Mouse (Mus musculus) frontal cortex, postnatal 10 days (tissue): ENCODE results near the gene Gm29427.

Experiments
- DNase-seq, 2 experiments: peaks; one replicate each; pipeline ENCODE4 v3.0.0; 2022; ENCODE audit warnings: low spot score in 2 of 2, mixed read lengths in 1 of 2

The Gm29427 gene

DNA sequence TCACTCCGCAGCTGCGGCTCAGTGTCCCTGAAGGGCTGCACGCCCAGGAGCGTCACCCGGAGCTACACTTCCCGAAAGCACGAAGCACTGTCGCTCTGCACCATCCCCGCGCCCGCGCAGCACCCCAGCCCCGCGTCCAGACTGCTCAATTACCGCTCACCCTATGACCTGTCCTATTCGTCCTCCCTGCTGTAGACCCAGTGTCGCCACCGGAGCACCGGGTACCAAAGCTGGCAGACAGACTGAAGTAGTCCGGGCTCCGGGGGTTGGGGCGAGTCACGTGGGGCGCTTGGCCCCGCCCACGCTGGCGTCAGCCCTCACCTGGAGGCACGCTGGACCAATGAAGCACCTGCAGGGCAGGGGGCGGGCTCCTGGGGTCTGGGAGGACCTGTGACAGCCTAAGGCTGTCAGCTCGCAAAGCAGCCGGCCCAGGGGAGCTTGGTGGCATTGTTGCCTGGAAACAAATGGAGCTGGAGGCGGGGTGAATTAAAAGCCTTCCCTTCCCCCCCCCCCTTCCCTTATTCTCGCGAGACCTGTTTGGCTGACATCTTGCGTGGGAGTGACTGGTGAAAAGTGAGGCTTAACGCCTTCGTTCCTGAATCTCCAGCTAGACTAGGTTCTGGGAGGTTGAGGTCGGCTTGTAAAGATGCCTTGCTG is at the start of gene Gm29427:
Gene Gm29427 (minus strand): TSS at position 239 of the 657 bp plus-strand sequence.
- DNase-seq: peak; percentile 94 to 95

DNA sequence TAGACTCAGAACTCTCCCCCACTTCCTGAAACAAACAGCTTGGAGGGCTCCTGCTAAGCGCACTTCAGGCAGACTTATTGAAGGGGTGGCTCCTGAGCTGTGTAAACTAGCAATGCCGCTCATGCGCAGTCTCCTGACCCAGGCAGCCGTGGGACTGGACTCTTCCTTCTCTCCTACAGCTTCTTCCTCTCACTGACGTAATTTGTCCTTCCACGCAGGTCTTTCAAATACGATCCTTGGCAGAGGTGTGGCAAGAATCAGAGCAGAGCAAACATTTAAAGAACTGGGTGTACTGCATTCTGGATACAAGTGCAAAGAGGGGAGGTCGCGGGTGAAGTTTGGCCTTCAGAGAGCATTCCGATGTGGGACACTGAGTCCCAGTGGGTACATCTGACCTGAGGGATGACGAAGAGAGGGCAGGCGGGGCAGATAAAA is 48.4 kb upstream of the Gm29427 start:
- DNase-seq: no peak

DNA sequence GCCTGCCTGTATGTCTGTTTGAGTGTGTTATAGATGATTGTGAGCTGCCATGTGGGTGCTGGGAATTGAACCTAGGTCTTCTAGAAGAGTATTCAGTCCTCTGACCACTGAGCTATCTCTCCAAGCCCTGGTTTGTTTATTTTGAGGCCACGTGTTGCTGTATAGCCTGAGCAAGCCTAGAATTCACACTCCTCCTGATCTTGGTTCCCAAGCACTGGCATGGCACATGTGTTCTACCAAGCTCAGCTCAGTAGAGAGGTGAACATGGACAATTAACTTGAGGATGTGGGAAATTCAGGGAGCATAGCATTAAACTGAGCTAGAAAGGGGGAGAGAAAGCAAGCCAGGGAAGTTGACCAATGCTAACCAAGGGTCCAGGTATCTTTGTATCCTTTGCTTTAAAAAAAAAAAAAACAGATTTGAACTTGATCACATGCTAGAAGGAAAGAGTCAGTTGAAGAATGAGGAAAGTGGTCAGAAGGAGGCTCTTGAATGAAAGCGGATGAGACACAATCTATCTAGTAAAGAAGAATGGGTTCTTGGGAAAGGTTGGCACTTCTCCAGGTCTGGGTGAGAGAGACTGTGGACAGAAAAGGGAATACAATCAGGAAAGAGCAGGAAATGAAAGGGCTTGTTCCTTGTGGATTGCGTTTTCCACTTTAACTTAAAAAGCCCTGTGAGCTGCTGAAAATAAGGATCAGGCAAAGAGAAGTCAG is 46.6 kb upstream of the Gm29427 start:
- DNase-seq: no peak

DNA sequence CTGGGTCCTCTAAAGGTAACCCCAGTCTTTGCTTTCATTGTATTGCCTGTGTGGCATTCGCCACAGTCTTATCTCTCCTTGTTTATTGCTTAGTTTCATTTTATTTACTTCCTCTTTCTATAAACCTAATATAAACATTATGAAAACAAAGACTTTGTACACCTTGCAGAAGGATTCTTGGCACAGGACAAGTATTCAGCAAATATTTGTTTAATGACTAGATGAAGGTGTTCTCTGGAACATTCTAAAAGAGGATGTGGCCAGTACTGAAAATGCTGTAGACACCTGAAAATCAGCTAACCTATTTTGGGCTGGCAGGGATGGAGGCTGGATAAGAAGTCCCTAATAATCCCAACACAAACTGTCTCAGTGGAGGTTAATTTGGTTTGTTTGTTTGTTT is 46.0 kb upstream of the Gm29427 start:
- no peak for DNase-seq

DNA sequence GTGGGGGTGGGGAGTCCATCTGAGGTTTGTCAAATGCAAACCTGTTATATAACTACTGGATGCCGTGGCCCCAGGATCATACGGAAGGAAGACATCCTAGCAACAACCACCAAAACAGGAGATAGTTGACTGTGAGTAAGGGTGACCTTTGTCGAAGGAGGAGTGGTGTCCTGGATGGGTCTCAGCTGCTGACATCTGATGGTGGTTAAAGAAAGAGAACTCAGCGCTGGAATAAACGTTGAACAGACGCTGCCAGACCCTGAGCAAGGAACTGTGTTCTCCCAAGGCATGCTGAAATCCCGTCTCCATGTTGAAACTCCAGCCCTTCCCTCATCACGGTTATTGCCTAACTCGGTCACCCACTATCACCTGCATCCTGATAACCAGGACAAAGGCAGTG is 44.1 kb upstream of the Gm29427 start:
- DNase-seq: no peak

DNA sequence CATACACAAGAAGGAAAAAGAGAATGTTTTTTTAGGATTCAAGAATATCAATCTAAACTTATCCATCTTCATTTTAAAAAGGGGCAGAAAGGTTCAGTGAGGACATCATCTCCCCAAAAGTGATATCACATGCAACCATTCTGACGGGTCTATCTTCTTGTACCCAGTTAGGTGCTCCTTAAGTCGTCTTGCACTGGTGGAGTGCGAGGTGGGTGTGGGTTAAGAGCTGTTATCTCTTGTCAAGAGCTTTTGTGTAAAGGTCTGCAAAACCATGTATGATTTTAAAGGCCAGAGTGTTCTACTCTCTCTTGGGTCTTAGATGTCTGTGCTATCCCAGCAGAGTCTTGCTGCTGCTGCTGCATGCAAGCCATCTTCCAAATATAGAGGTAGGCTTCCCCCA is 31.2 kb upstream of the Gm29427 start:
- DNase-seq: no peak

DNA sequence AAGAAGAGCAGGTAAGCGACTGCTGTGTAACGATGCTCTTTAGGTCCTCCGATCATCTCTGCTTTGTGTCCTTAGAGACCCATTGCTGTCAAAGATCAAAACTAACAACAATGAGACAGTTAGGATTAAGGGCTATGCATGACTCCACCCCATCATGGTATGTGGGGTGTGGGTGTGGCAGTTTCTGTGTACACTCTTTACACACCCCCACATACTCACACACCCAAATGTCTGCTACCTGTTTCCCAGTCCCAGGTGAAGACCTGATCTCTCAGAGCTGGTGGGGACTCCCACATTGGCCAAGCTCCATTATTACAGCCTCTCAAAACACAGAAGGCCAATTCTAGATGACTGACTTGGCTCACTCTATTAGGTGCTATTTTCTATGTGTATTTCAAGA is 30.0 kb upstream of the Gm29427 start:
- DNase-seq: no peak

DNA sequence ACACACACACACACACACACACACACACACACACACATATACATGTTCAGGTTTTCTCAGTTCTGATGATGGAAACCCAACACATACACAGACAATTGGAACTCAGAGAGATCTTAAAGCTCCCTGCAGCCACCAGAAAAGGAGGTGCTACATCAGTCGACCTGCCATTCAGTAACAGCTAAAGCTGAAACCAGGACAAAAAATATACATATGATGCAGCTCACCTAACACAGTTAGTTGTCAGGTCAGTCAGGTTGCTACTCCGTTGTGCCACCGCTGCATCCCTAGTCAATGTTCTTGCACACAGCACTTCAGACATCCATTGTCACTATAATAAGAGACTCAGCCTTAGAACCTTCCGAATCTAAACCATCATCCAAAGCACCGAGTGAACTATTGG is 29.4 kb upstream of the Gm29427 start:
- DNase-seq: no peak

DNA sequence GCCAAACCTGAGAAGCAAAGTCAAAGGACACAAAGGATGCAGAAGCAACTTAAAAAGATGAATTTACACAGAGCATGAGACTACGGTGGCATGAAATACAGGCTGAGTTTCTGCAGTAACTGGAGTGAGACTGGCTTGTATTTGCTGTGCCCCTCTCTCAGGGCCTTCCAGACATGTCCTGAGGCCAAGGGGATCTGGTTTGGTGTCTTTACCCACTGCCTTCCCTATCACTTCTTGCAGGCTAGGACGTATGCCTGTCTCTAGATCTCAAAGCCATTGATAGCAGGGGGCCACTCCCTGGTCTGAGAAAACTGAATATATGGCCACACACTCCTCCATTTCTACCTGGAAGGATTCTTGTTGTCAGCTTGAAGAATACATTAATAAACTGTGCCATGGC is 28.6 kb upstream of the Gm29427 start:
- DNase-seq: no peak

DNA sequence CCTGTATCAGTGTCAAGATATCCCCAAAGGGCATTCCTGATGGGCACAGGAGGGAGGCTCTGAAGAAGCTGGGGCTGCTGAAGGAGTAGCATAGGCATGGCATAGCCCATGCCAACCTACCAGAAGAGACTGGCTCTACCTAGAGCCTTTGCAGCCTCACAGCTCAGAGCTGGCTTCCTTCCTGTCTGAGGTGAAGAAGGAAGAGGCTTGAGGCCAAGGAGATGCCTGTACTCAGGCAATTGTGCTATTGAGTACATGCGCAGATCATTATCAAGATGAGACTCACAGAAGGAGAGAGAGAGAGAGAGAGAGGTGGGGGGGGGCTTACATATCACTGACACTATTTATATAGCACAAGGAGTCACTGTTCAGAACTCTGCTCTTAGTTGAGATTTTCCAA is 28.2 kb upstream of the Gm29427 start:
- no peak for DNase-seq

DNA sequence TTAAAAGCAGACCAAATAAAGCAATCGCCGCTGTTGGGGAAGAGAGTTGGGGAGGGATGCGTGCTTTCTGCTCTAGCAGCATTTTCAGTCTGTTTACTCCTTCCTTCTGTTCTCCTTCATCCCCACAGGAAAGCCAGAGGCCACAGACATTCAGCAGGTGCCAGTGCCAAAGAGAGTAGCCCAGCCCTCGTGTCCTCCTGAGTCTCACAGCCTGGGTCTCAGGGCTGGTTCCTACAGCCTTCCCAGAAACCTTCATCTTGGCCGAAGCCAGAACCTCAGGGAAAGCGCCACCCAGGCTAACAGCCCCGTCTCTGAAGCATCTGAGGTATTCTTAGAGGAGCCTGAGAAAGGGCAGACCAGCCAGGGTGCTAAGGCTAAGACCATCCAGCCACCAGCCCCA is 26.6 kb upstream of the Gm29427 start:
- DNase-seq: no peak

DNA sequence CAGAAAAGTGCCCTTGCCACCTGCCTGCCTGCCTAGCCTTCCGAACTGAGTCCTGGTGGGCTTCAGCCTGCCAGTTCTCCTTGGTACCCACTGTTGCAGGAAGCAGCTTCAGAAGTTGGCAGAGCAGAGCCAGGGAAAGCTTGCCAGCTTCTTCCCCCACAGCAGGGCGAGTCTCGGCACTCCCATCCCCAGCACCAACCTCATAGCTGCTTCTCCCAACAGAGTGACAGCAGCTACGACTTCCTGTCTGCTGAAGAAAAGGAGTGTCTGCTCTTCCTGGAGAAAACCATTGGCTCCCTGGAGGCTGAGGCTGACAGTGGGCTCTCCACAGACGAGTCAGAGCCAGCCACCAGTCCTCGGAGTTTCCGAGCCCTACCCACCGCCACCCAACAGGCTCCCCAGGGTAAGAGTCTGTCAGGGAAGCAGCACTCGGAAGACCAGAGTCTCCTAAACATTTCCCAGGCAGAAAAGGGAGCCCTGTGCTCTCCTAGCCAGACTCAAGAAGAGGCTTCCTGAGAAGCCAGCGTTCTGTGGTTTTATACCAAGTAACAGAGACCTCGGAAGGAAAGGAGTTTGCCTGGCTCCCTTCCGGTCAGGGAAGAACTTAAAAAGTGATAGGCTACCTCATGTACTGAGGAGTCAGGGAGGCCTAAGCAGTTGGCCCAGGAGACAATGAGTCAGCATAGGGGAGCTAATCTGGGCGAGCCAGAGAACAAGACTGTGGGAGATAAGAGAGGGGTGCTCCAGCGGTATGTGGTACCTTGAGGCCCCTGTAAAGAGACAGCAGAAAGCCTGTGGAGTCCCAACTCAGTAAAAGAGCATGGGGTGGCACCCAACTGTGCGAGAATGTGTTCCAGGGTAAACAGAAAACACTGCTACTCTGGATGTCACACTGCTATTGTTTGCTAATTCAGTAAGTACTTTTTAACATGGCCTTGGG is 25.5 kb upstream of the Gm29427 start:
- DNase-seq: peak in 1 of 2 experiments; percentile 14

DNA sequence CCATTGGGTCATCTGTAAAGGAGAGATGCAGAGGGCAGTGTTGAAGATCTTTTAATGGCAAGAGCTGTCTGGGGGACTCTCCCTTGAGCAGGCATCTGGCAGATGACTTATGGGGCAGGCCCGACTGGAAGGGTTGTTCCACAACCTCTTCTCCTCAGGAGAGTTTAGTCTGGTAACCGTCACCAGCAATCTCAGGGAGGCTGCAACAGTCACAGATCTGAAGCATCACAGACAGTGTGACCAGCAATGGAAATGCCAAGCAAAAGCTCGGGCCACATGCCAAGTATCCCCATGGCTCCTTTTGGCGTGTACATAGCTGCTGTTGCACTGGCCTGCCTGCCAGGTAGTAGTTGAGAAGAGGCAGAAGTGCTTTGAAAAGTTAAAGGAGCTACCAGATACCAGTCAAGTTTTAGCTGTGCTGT is 24.6 kb upstream of the Gm29427 start:
- DNase-seq: no peak

DNA sequence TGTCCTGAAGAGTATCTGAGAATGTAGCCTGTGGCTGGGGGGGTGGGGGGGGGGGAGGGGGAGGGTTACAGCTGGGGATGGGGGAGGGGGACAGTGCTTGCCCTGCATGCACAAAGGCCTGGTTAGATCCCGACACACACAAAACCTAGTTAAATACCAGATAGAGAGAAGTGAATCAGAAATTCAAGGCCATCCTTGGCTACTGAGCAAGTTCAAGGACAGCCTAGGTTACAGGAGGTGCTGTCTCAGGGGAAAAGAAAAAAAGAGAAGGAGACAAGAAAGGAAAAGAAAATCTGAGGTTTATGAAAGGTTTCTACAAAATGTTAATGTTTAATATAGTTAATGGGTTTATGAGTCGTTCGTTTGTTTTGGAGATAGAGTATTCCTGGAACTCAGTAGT is 24.0 kb upstream of the Gm29427 start:
- DNase-seq: no peak

DNA sequence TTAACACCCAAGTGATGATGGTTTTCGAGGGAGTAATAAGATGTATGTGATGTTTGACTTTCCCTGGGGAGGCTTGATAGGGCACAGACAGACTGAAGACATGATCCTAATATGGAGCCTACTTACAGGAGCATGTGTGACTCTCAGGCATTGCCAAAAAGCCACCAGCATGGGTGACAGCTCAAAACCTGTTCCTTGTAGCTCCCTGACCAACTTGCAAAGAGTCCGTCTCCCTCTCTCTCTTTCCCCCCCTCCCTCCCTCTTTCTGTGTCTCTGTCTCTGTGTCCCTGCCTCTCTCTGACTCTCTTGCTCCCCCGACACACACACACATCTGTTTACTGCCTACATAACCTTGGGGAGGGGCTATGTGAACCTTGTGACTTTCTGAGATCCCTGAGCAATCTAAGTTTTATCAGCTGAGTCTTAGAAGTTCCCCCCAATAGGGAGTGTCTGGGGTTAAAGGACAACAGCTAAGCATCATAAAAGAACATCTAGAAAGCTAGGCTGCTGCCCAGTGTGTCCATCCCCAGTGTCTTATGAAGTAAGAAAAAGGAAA is 23.0 kb upstream of the Gm29427 start:
- DNase-seq: no peak

DNA sequence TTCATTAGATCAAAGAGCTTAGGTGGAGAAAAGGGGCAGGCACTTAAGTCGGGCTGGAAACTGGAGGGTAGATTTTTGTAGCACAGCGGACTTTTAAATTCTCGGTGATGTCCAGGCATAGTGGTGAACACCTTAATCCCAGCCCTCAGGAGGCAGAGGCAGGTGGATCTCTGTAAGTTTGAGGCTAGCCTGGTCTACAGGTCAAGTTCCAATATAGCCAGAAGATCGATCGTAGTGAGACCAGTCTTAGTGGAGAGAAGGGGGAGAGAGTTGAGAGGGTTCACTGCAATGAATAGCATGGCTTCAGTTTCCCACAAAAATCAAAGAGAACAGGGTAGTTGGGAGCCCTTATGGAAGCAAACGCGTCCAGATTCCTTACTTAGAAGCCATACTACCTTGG is 22.3 kb upstream of the Gm29427 start:
- no peak for DNase-seq

DNA sequence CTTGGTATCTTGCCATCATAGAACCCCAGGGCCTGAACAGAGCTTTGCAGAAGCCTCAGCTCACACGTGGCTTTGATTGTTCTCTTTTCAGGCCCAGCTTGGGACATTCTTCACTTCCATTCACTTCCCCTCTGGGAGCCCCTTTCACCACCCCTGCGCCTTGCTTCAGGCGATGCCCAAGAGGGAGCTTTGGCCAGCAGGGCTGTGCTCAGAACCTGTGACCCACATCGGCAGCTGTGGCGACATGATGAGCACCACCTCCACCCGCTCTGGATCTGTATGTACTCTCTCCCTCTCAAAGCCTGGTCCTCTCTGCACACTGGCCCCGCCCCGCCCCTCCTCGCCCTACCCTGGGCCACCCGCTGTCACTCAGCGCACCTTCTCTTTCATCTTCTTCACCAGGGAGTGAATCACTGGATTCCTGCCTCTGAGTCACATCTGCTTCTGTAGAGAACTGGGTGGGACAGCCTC is 21.8 kb upstream of the Gm29427 start:
- no peak for DNase-seq

DNA sequence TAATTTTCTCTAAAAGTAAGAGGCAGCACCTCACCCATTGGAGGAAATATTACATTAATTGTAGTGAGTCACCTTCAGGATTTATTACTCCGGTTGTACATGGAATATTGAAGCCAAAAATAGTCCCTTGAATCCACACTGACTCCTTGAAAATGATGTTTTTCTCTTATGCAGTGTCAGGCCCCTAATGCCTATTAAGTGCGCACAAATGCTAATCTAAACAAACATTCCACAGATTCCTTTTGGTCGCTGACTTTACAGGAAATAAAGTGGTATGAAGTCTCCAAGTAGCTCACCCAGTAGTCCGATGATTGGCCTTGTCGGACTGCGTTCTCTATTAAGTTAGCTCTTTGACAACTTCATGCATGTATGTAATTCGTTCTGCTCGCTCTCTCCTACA is 19.3 kb upstream of the Gm29427 start:
- no peak for DNase-seq

DNA sequence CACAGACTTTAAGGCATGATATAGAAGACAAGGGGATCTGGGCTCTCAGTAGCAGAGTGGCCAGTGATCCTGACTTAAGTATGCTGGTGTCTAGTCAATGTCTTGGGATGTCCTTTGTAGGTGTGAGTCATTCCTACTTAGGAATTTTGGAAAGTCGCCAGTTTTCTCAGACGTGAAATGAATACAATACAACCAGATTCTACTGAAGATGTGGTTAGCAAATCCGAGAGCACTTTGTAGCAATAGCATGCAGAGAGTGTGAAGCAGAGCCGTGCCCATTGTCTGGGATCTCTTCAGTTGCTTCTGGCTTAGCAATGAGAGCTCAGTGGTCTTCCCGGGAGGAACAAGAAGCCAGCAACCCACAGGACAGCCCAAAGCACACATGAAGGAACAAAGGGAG is 18.9 kb upstream of the Gm29427 start:
- DNase-seq: no peak

DNA sequence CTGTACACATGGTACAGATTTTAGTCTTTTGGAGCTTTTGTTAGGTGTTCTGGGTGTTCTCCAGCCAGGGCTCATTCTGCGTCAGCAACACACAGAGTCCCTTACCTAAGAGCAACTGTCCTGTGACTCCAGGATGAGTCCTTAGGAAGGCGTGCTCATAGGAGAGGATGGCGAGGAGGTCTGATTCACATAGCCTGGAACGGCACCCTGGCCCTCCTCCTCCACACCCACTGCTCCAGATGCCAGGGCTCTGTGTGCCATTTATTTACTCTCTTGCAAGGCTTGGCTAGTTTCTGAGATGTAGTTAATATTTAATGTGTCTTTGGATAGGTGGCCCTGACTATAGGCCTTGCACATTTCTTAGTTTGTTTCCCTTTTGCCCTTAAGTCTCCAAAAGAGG is 18.1 kb upstream of the Gm29427 start:
- DNase-seq: no peak

DNA sequence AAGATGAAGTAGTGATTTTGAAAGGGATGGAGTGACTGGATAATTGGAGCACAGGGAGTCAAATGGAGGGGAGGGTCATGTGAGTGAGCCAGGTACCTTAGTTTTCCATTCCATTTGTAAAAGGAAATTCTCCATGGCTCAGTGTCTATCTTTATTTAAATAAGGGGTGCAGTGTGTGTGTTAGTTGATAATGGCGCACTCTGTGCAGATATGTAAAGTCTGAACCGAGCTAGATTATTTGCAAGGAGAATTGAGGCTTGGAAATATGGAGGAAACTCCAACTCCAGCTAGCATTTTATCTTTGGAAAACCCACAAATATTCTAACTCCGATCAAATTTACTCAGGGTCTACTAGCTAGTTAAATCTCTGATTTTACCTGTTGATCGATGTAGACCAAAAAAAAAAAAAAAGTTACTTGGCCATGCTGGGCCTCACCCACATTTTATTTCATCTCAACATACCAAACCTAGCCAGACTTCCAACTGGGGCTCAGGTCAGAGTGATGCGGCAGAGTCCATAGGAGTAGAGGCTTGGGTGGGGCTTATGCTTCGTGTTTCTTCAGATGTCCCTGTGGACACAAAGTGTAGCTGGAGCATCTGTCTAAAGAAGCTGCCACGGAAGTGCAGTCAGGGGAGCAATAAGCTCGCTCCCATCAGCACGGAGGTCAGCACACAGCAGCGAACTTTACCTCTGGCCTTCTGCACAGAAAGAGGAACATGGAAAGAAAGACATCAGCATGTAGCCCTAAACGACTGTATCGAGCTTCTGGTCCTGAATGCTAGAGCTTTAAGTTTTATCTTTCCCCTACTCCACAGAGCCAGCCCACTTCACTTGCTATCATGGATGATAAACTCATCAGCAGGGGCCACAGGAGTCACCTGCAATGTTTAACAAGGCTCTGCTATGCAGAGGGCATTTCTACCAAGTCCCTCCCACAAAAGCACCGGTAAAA is 17.4 kb upstream of the Gm29427 start:
- DNase-seq: no peak
